In the genomic region with DNA sequence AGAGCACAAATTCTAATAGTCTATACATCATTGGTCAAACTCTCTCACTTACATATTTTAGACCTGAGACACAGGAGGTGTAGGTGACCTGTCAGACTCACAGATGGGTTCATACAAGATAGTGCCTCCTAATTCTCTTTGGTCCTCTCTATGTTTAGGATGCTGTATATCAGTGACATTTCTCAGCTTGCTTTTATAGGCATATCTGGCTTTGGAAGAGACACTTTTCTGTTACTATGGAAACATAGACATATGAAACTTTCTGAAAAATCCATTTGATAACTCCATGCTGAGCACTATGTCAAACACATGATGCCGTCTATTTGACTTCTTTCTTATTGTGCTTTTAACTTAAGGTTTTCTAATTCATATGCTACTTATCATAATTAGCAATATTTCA, we compare ENCODE assay signal across 47 mouse cellular contexts. TPM values are rescaled to one million over a fixed set of nuclear protein-coding genes. Genes with fewer than 3 reads are reported as not detected.
"Had no signal": no experiment of that assay in that cellular context is flagged by ENCODE, and none has a peak within 500 bp of the region (broad histone marks: within the 10 kb centered on the region; RNA-seq: fewer than 3 reads in every experiment).

No protein-coding gene starts in this region.

- H3K9me3 ChIP-seq: limb, embryonic 10.5 days; limb, embryonic 12.5 days; limb, embryonic 13.5 days; limb, embryonic 15.5 days; liver, embryonic 12.5 days; liver, embryonic 13.5 days; liver, embryonic 15.5 days; lung, embryonic 15.5 days; megakaryocyte, embryonic 14.5 days; midbrain, embryonic 10.5 days; midbrain, embryonic 12.5 days; midbrain, embryonic 13.5 days; midbrain, embryonic 15.5 days; neural tube, embryonic 12.5 days had no signal

- H3K4me3 ChIP-seq: left cerebral cortex, adult 2 months; limb, embryonic 10.5 days; limb, embryonic 12.5 days; limb, embryonic 13.5 days; limb, embryonic 15.5 days; liver, embryonic 12.5 days; liver, embryonic 13.5 days; liver, embryonic 15.5 days; lung, embryonic 15.5 days; megakaryocyte, embryonic 14.5 days; midbrain, embryonic 10.5 days; midbrain, embryonic 12.5 days; midbrain, embryonic 13.5 days; midbrain, embryonic 15.5 days; myocyte; neural tube, embryonic 12.5 days had no signal

- ATAC-seq: liver, embryonic 12.5 days; liver, postnatal 0 days; lung, postnatal 0 days; midbrain, embryonic 13.5 days; midbrain, embryonic 15.5 days had no signal

- H3K27me3 ChIP-seq: limb, embryonic 12.5 days; limb, embryonic 13.5 days; limb, embryonic 15.5 days; liver, embryonic 12.5 days; liver, embryonic 13.5 days; liver, embryonic 15.5 days; lung, embryonic 15.5 days; megakaryocyte, embryonic 14.5 days; midbrain, embryonic 12.5 days; midbrain, embryonic 13.5 days; midbrain, embryonic 15.5 days; neural tube, embryonic 12.5 days had no signal

- H3K27ac ChIP-seq: left cerebral cortex, adult 2 months; limb, embryonic 10.5 days; limb, embryonic 12.5 days; limb, embryonic 13.5 days; limb, embryonic 15.5 days; liver, embryonic 12.5 days; liver, embryonic 13.5 days; liver, embryonic 14.5 days; liver, embryonic 15.5 days; lung, embryonic 15.5 days; macrophage; midbrain, embryonic 10.5 days; midbrain, embryonic 12.5 days; midbrain, embryonic 13.5 days; midbrain, embryonic 15.5 days; neural tube, embryonic 12.5 days had no signal

- H3K36me3 ChIP-seq: limb, embryonic 10.5 days; limb, embryonic 12.5 days; limb, embryonic 13.5 days; limb, embryonic 15.5 days; liver, embryonic 12.5 days; liver, embryonic 13.5 days; liver, embryonic 15.5 days; lung, embryonic 15.5 days; midbrain, embryonic 10.5 days; midbrain, embryonic 12.5 days; midbrain, embryonic 13.5 days; midbrain, embryonic 15.5 days; neural tube, embryonic 12.5 days had no signal

- DNase-seq: left cerebral cortex, postnatal 4 days; liver; liver, embryonic 13.5 days; liver, postnatal 0 days; lung, adult 18-20 months; lung, adult 2 months; lung, embryonic 14.5 days; lung, postnatal 10 days; lung, postnatal 14 days; lung, postnatal 36 days; lung, postnatal 4 days; midbrain, embryonic 14.5 days had no signal

- H3K4me1 ChIP-seq: limb, embryonic 10.5 days; limb, embryonic 12.5 days; limb, embryonic 13.5 days; limb, embryonic 15.5 days; liver, embryonic 12.5 days; liver, embryonic 13.5 days; liver, embryonic 15.5 days; lung, embryonic 15.5 days; megakaryocyte, embryonic 14.5 days; midbrain, embryonic 10.5 days; midbrain, embryonic 12.5 days; midbrain, embryonic 13.5 days; midbrain, embryonic 15.5 days; neural tube, embryonic 12.5 days had no signal

- H3K4me2 ChIP-seq: limb, embryonic 12.5 days; limb, embryonic 13.5 days; limb, embryonic 15.5 days; liver, embryonic 11.5 days; liver, embryonic 12.5 days; liver, embryonic 13.5 days; liver, embryonic 15.5 days; lung, embryonic 14.5 days; lung, embryonic 15.5 days; midbrain, embryonic 11.5 days; midbrain, embryonic 12.5 days; midbrain, embryonic 13.5 days; midbrain, embryonic 15.5 days; neural tube, embryonic 12.5 days had no signal

- H3K9ac ChIP-seq: limb, embryonic 12.5 days; limb, embryonic 13.5 days; limb, embryonic 15.5 days; liver, embryonic 12.5 days; liver, embryonic 13.5 days; liver, embryonic 14.5 days; liver, embryonic 15.5 days; liver, postnatal 0 days; lung, embryonic 14.5 days; lung, embryonic 15.5 days; midbrain, embryonic 12.5 days; midbrain, embryonic 13.5 days; midbrain, embryonic 15.5 days; neural tube, embryonic 12.5 days had no signal

RNA-seq across cellular contexts. Expression of gene Toporsl, which starts 32.2 kb away (rescaled TPM):
- total RNA-seq: left cerebral cortex, adult 2 months; left cerebral cortex, adult 8-10 months; left cerebral cortex, postnatal 10 days; left cerebral cortex, postnatal 14 days; left cerebral cortex, postnatal 25 days; left cerebral cortex, postnatal 36 days; left cerebral cortex, postnatal 4 days; liver, adult 2 months; megakaryocyte progenitor cell, adult 5-6 weeks; megakaryocyte, adult 5-6 weeks; megakaryocyte-erythroid progenitor cell, adult 5-6 weeks; monocyte, adult 5-6 weeks had no signal
- polyA plus RNA-seq: limb, embryonic 10.5 days; limb, embryonic 11.5 days; limb, embryonic 12.5 days; limb, embryonic 13.5 days; limb, embryonic 14.5 days; limb, embryonic 15.5 days; liver, adult 2 months; liver, embryonic 12.5 days; liver, embryonic 13.5 days; liver, embryonic 14.5 days; liver, embryonic 15.5 days; liver, embryonic 16.5 days; liver, postnatal 0 days; lung, adult 2 months; lung, embryonic 14.5 days; lung, embryonic 15.5 days; lung, embryonic 16.5 days; lung, postnatal 0 days; macrophage; midbrain, embryonic 11.5 days; midbrain, embryonic 13.5 days; midbrain, embryonic 14.5 days; midbrain, embryonic 15.5 days; myocyte; neural tube, embryonic 11.5 days; neural tube, embryonic 12.5 days had no signal
